Mouse (Mus musculus): Measurements from ENCODE around the gene Poc5.

The Poc5 gene

GRCm38 (mm10) chr13:96431595-96432156 lies 43.6 kb downstream of the Poc5 start:
- DNase-seq (ENCODE audit: low read depth, low spot score) = peak; percentile 79

- no peak for DNase-seq (ENCODE audit: low read depth, low spot score)
These were observed 44.3 kb downstream of the Poc5 start for GRCm38 (mm10) chr13:96432376-96432811.

- DNase-seq (ENCODE audit: low read depth, low spot score) = no peak
These were observed 44.9 kb downstream of the Poc5 start for GRCm38 (mm10) chr13:96433041-96433440.

- no peak for DNase-seq (ENCODE audit: low read depth, low spot score)
These were observed 45.6 kb downstream of the Poc5 start for GRCm38 (mm10) chr13:96433648-96434190.

GRCm38 (mm10) chr13:96434899-96435331 lies 46.8 kb downstream of the Poc5 start:
- no peak for DNase-seq (ENCODE audit: low read depth, low spot score)

- no peak for DNase-seq (ENCODE audit: low read depth, low spot score)
These were observed 47.7 kb downstream of the Poc5 start for GRCm38 (mm10) chr13:96435793-96436192.

GRCm38 (mm10) chr13:96436921-96437320 lies 48.8 kb downstream of the Poc5 start:
- DNase-seq (ENCODE audit: low read depth, low spot score) = no peak

- no peak for DNase-seq (ENCODE audit: low read depth, low spot score)
These were observed 52.3 kb downstream of the Poc5 start for GRCm38 (mm10) chr13:96440436-96440835.

GRCm38 (mm10) chr13:96450205-96450856 lies 62.2 kb downstream of the Poc5 start:
- DNase-seq (ENCODE audit: low read depth, low spot score) = no peak

GRCm38 (mm10) chr13:96450869-96451268 lies 62.8 kb downstream of the Poc5 start:
- DNase-seq (ENCODE audit: low read depth, low spot score) = no peak

GRCm38 (mm10) chr13:96451386-96452140 lies 63.5 kb downstream of the Poc5 start:
- DNase-seq (ENCODE audit: low read depth, low spot score) = no peak

GRCm38 (mm10) chr13:96452621-96453020 lies 64.5 kb downstream of the Poc5 start:
- no peak for DNase-seq (ENCODE audit: low read depth, low spot score)

GRCm38 (mm10) chr13:96454288-96454687 lies 66.2 kb downstream of the Poc5 start:
- no peak for DNase-seq (ENCODE audit: low read depth, low spot score)

- DNase-seq (ENCODE audit: low read depth, low spot score) = no peak
These were observed 69.5 kb downstream of the Poc5 start for GRCm38 (mm10) chr13:96457566-96457965.

- no peak for DNase-seq (ENCODE audit: low read depth, low spot score)
These were observed 69.9 kb downstream of the Poc5 start for GRCm38 (mm10) chr13:96458018-96458417.

- DNase-seq (ENCODE audit: low read depth, low spot score) = no peak
These were observed 70.5 kb downstream of the Poc5 start for GRCm38 (mm10) chr13:96458606-96459005.

- DNase-seq (ENCODE audit: low read depth, low spot score) = no peak
These were observed 74.5 kb downstream of the Poc5 start for GRCm38 (mm10) chr13:96462644-96463043.

- DNase-seq (ENCODE audit: low read depth, low spot score) = no peak
These were observed 77.2 kb downstream of the Poc5 start for GRCm38 (mm10) chr13:96465315-96465714.

Data from CD4-positive helper T cell, adult 2 months (primary cell).